Mouse (Mus musculus) layer of hippocampus, postnatal 36 days (tissue): Measurements from ENCODE around the gene Acsbg1. TPM values are rescaled to one million over a fixed set of nuclear protein-coding genes. Genes with fewer than 3 reads are reported as not detected.
"Not testable (repeated sequence)": the region's sequence is repeated elsewhere in the genome, so short reads cannot be mapped to it uniquely, and the experiment has no call there.

Experiments
- DNase-seq, 2 experiments: peaks; one replicate each; pipeline ENCODE4 v3.0.0; 2022
- total RNA-seq, 2 experiments: library from RNA; stranded (reverse); gene quantifications; 2 replicates each; pipeline ENCODE4 v1.2.3; 2021

The Acsbg1 gene
- 100 to 1,000 TPM; 110 to 111 TPM for total RNA-seq

- DNase-seq: peak; percentile 29 to 31
These were observed at the start of gene Acsbg1 for GRCm38 (mm10) chr9:54661605-54662377. Gene Acsbg1, minus strand, starts transcription at chr9:54661870.

- no peak for DNase-seq
These were observed 46.4 kb upstream of the Acsbg1 start for GRCm38 (mm10) chr9:54708085-54708484.

GRCm38 (mm10) chr9:54707288-54707999 is 45.8 kb upstream of the Acsbg1 start:
- no peak for DNase-seq

GRCm38 (mm10) chr9:54705561-54705960 is 43.9 kb upstream of the Acsbg1 start:
- no peak for DNase-seq

GRCm38 (mm10) chr9:54704361-54704760 is 42.7 kb upstream of the Acsbg1 start:
- DNase-seq: no peak

- DNase-seq: no peak
These were observed 40.9 kb upstream of the Acsbg1 start for GRCm38 (mm10) chr9:54702581-54702980.

GRCm38 (mm10) chr9:54700746-54701145 is 39.1 kb upstream of the Acsbg1 start:
- DNase-seq: no peak

DNA sequence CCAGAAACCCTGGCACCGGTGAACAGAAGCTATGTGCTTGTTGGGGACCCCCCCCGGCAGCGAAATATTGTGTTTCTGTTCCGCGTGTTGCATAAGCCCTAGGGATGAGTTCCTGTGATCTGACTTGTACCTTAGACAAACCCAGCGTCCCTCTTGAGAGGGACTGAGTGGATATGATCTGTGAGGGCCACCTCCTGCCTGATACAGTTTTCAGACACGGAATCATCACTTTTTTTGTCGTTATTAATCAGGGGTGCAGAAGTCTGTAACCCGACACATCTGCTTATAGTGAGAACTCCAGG is 38.5 kb upstream of the Acsbg1 start:
- no peak for DNase-seq

DNA sequence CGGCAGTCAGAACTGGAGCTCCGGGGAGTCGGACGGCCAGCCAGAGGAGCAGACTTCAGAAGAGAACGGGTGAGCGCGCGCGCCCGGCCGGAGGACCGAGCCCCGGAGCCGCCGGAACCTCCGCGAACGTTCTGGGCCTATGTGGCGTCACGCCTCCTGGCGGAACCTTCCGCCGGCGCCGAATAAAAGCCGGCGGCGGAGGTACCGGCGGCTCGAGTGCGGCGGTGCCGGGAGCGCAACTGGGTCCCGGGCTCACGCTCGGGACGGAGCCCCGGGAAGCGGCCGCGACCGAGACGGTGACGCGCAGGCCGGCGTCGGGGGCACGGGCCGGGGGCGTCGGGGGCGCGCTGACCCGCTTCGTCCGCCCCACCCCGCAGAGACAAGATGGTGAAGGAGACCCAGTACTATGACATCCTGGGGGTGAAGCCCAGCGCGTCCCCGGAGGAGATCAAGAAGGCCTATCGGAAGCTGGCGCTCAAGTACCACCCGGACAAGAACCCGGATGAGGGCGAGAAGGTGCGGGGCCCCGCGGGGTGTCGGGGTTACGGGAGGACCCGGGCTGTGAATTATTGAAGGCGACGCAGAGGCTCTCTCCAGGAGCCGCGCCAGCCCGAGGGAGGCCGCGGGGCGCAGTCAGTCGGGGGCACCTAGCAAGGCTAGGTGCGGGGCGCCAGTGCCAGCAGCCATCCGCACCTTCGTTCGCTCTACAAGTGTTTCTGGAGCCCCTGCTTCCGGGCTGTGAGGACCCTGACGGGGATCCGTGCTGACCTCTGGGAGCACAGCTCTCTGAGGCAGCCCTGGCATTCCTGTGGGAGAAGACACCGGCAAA is 37.9 kb upstream of the Acsbg1 start:
- DNase-seq: peak; percentile 77 to 79

DNA sequence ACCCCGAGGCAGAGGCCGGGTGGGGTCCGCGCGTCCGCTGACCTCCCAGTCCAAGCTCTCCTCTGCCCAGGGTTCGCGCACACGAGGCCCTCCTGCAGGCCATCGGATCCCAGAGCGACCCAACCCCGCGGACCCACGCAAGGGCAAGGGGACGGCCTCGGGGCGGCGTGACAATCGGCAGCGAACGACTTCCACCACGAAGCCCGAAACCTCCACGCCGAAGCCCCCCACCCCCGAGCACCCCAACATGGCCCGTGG is 37.3 kb upstream of the Acsbg1 start:
- no peak for DNase-seq

GRCm38 (mm10) chr9:54698318-54699086 is 36.8 kb upstream of the Acsbg1 start, which contains the start of gene Dnaja4:
Gene Dnaja4, plus strand, starts transcription at chr9:54698873.
- no peak for DNase-seq

DNA sequence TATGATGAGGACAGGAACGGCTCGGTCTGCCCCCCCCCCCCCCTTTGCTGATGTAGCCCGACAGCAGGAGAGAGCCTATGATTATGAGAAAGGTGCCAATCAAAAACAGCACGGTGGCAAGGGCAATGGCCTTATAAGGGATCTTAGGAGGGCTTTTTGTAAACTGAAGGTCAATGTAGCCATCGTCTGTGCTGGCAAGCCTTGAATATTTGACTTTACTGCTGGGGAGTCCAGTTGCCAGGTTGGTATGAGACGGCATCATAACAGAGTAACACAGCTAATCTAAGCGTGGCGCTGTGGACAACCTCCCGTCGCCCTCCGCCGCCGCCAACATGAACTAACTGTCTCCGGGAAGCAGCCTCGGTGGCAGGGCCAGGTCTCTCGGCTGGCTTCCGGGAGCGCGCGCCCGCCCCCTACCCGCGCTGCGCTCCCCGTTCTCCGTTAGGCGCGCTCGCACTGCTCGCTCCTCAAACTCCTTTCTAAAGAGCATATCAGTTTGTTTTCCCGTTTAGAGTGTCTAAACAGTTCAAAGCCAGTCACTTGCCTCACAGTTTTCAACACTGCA is 29.7 kb upstream of the Acsbg1 start:
- not testable (repeated sequence) for DNase-seq

DNA sequence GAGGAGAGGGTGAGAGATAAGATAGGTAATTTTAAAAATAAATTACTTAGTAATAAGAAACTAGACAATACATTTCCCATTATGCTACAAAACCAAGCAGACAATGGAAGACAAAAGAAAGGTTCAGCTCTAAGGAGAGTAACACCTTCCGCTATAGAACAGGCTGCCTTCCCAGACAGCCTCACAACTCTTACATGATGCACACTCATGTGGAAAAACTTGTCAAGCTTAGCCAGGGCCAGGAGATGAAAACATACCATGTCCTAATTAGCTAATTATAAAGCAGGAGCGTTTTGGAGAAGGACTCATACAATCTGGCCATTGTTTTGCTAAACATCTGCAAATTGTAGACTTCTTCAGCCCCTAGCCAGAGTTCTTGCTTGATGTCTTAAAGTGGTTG is 29.0 kb upstream of the Acsbg1 start:
- DNase-seq: not testable (repeated sequence)

- no peak for DNase-seq
These were observed 27.8 kb upstream of the Acsbg1 start for GRCm38 (mm10) chr9:54689446-54689845.

- peak; percentile 34 to 43 for DNase-seq
These were observed 25.9 kb upstream of the Acsbg1 start for GRCm38 (mm10) chr9:54687246-54688236.

GRCm38 (mm10) chr9:54683814-54684605 is 22.3 kb upstream of the Acsbg1 start:
- no peak for DNase-seq

GRCm38 (mm10) chr9:54682846-54683245 is 21.2 kb upstream of the Acsbg1 start:
- no peak for DNase-seq

GRCm38 (mm10) chr9:54676531-54676986 is 14.9 kb upstream of the Acsbg1 start:
- peak; percentile 73 to 79 for DNase-seq

DNA sequence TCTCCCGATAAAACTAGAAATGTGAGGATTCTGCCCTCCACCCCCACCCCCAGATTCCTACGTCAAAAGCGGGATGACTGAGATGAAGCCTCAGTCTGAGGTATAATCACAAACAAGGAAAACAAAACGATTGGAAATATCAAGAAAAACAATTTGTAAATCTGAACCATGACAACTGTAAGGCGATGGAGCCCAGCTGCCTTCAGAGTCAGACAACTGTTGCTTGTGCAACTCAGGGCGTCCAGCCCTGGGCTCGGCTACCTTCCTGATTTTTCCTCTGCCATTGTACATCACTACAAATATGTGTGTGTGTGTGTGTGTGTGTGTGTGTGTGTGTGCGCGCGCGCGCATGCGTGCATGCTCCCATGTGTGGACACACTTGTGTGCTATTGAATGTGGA is 12.2 kb upstream of the Acsbg1 start:
- DNase-seq: no peak

GRCm38 (mm10) chr9:54671962-54672361 is 10.3 kb upstream of the Acsbg1 start:
- no peak for DNase-seq
